Mouse (Mus musculus) cerebellum, adult 18-20 months (tissue): Measurements from ENCODE around the gene Stk10.

ENCODE experiments used
- DNase-seq, 2 experiments: peaks; one replicate each; pipeline ENCODE4 v3.0.0; 2021

Gene Stk10

DNA sequence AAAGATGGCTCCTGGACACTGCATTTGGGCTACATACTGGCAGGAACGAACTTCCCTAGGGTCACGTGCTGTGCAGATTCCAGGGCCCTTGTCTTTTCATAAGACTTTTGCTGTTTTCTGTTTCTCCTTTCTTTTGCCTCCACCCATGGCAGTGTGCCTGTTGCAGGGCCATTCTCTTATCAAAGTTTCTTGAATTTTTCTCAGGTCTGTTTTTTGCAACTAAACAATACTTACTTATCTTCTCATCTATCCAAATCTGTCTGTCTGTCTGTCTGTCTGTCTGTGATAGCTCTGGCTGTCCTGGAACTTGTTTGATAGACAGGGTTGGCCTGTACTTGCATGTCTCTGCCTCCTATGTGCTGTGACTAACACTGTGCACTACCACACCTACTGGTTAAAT is 101.7 kb downstream of the Stk10 start:
- no peak for DNase-seq

- no peak for DNase-seq
Observed at GRCm38 (mm10) chr11:32636275-32636674, 103.2 kb downstream of the Stk10 start.

GRCm38 (mm10) chr11:32638521-32639255 is 105.6 kb downstream of the Stk10 start:
- peak in 1 of 2 experiments; percentile 53 for DNase-seq

- DNase-seq = peak in 1 of 2 experiments; percentile 39
Observed at GRCm38 (mm10) chr11:32640617-32641016, 107.5 kb downstream of the Stk10 start.

- DNase-seq = peak; percentile 96 to 97
Observed at GRCm38 (mm10) chr11:32642249-32642876, 109.3 kb downstream of the Stk10 start, which contains the start of gene Fbxw11. Gene Fbxw11 (plus strand): TSS chr11:32642724.

DNA sequence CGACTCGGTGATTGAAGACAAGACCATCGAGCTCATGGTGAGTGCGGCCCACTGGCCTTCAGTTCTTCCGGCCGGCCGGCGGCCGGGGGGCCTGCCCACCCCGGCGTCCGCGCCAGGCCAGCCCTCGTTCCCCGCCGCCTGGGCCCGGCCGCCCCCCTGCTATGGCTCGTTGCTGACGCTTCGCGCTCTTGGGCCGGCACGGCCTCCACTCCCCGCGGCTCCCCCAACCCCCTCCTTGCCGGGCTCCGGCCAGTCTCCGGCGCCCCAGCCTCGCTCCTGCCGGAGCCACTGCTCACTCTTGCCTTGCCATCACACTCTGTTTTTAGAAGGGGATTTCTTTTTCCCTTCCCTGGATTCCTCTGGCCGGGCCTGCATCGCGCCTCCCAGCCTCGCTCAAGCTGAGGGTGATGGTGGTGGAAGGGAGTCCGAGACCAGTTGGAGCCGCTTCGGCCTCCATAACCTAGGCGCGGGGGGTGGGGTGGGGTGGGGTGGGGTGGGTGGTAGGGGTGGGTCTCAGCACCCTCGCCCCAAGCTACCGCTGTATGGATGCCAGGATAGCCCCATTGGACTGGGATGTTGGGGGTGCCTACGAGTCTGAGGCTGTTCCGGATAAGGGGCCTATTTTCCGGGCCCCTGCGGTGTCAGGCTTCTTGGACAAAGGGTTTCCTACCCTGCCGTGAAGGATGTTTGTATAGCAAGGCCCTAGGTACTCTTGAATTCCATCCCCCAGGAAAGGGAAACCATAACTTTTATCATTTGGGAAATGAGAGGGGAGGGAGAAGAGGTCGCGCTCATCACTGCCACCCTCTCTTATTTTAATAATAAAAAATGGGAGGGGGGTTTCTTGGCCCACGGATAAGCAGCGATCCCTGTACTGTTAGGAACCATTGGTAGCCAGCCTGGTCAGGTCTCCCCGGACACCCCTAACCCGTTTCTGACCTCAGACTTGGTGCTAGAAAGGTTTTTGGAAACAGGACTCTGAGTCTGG is 110.1 kb downstream of the Stk10 start:
- DNase-seq = peak; percentile 67 to 77

GRCm38 (mm10) chr11:32644010-32644409 is 110.9 kb downstream of the Stk10 start:
- DNase-seq = no peak

DNA sequence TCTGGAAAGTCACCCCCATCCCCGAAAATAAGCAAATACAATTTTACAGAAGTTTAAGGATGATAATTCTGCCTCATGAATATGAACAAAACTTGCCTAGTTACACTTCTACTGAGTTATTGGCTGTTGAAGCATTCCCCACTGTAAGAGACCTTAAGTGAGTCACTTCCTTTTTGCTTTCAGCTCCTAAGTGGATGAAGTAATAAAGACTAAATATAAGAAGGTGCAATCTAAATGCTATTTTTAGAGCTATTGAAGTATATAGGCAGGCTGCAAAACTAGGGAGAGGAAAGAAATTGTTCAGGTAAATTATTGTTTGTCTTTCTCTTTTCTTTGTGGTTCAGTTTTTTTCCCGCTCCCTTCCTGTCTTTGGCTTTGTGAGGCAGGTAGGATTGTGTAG is 114.2 kb downstream of the Stk10 start:
- no peak for DNase-seq

GRCm38 (mm10) chr11:32650236-32650749 is 117.2 kb downstream of the Stk10 start:
- DNase-seq = no peak

DNA sequence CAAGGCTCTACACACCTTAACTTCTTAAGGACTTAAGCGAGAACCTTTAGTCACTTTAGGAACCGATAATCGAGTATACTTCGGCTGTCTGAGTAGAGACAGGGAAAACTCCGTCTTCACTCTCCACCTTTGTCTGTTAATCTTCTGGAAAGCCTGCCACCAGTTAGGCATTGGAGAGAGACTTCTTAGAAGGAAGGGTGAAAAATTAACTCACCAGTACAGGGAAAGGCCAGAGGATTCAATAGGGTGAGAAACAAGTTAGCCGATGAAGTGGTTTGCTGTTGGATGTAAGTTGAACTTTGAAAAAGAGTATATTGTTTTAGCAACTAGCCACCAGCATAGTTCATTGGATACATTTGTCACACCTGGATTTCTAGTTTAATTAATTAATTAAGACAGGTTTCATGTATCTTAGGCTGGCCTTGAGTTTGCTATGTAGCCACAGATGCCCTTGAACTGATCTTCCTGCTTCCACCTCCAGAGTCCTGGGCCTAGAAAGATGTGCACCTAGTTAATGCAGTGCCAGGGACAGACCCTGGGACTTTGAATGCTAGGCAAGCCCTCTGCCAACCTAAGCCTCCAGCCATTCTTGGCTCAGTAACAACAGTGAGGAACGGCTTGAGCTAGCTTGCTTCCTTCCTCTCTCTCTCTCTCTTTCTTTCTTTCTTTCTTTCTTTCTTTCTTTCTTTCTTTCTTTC is 117.9 kb downstream of the Stk10 start:
- no peak for DNase-seq

DNA sequence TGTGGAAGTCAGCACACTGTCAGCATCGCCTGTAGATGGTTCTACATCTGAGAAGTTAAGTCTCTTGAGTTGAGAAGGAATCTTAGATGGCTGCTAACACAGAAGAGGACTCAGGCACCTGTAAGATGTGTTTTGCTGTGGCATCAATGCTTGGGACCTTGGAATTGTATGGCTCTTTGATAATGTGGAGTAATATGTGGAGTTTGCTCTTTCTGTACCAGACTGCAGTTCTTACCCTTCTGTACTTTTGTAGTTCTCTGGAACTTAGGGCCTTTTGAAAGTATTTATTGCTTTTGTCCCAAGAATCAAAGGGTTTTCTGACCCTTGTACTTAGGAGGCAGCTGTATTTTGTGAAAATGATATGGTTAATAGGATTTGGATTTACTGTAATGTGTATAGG is 118.6 kb downstream of the Stk10 start:
- no peak for DNase-seq

- DNase-seq = peak in 1 of 2 experiments; percentile 47
Observed at GRCm38 (mm10) chr11:32662082-32662656, 129.1 kb downstream of the Stk10 start.

GRCm38 (mm10) chr11:32665639-32666038 is 132.5 kb downstream of the Stk10 start:
- no peak for DNase-seq

DNA sequence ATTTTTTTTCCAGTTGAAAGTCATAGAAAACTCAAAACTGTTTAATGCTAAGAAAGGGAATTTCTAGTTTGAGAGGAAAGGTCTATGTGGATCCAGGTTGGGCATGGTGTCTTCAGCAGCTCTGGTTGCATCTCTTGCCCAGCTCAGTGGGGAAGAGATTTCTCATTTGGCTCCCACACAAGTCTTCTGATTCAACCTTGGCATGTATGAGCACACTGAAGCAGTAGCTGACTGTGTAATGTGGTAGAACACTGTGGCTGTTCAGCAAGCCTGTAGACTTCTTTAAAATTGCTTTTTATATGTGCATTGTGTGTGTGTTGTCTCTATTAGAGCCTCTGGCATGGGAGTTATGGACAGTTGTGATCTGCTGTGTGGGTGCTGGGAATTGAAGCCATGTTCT is 133.9 kb downstream of the Stk10 start:
- peak; percentile 72 to 86 for DNase-seq

- DNase-seq = no peak
Observed at GRCm38 (mm10) chr11:32671480-32671879, 138.4 kb downstream of the Stk10 start.
